Mouse (Mus musculus) forebrain, postnatal 0 days (tissue): ENCODE results near the gene Gm20661. TPM values are rescaled to one million over a fixed set of nuclear protein-coding genes. Genes with fewer than 3 reads are reported as not detected.

Source experiments
- ATAC-seq: fragments of 200-750 bp; cut with Nextera tagmentation; 2 replicates; pipeline ENCODE4 v1.8.0; 2017; ENCODE audit warnings: mild to moderate bottlenecking, moderate library complexity
- DNase-seq: peaks from one replicate; pipeline ENCODE4 v3.0.0-alpha.2; 2015
- H3K27ac ChIP-seq: fragments of 300-500 bp; sonication (generic); 2 replicates; pipeline ENCODE4 v1.5.1; 2014; ENCODE audit warnings: low read depth, mild to moderate bottlenecking, antibody characterized with exemption, low read length, moderate library complexity, mixed read lengths
- H3K27me3 ChIP-seq: fragments of 300-500 bp; sonication (generic); 2 replicates; pipeline ENCODE4 v1.6.1; 2014; ENCODE audit warnings: mild to moderate bottlenecking, low read length, mixed read lengths; ENCODE audit not compliant: insufficient read depth
- H3K36me3 ChIP-seq: fragments of 300-500 bp; sonication (generic); 2 replicates; pipeline ENCODE4 v1.6.1; 2014; ENCODE audit warnings: mild to moderate bottlenecking, moderate library complexity; ENCODE audit not compliant: insufficient read depth
- H3K4me1 ChIP-seq: fragments of 300-500 bp; sonication (generic); 2 replicates; pipeline ENCODE4 v1.6.1; 2014; ENCODE audit warnings: antibody characterized with exemption; ENCODE audit not compliant: insufficient read depth
- H3K4me2 ChIP-seq: fragments of 300-500 bp; sonication (generic); 2 replicates; pipeline ENCODE4 v1.6.1; 2014; ENCODE audit warnings: low read depth, mild to moderate bottlenecking, moderate library complexity
- H3K4me3 ChIP-seq: fragments of 300-500 bp; sonication (generic); 2 replicates; pipeline ENCODE4 v1.5.1; 2014; ENCODE audit warnings: low read depth, low read length, mixed read lengths
- H3K9ac ChIP-seq: fragments of 300-500 bp; sonication (generic); 2 replicates; pipeline ENCODE4 v1.6.1; 2014; ENCODE audit warnings: mild to moderate bottlenecking
- H3K9me3 ChIP-seq: fragments of 300-500 bp; sonication (generic); 2 replicates; pipeline ENCODE4 v1.6.1; 2016; ENCODE audit warnings: low read length
- CTCF ChIP-seq: sonication (generic); IDR thresholded peaks from 2 replicates; pipeline ENCODE4 v1.5.1; 2016; ENCODE audit warnings: antibody characterized with exemption, control low read depth, low read depth
- WGBS: fragments of 180-500 bp; shearing (Covaris S2); extraction: QIAGEN DNeasy Blood & Tissue Kit; methylation state at CpG from one replicate; pipeline ENCODE4 v1.1.7; 2014; 5-methylcytosine and 5-hydroxymethylcytosine counted together
- polyA plus RNA-seq: library from polyadenylated mRNA; unstranded; fragments of >200 nt; fragmentation: Nextera tagmentation; extraction: Ambion mirVana; gene quantifications from 2 replicates; pipeline ENCODE4 v1.2.1, GENCODE M21; 2015
- total RNA-seq: library from RNA; depleted of rRNA; stranded (reverse); fragments of >200 nt; gene quantifications from 2 replicates; pipeline ENCODE4 v1.2.3, GENCODE M21; 2014

The Gm20661 gene
- total and polyA plus RNA-seq, 2 experiments from 2014 or later = 0.12 TPM; not detected in 1

- Histone ChIP-seq H3K27ac (peak within 1 kb of the TSS; percentile 58; the same call in 1 of the 2 replicates), H3K36me3 (no peaks in the 10 kb centered on the region), H3K9ac (peak within 1 kb of the TSS; percentile 55), H3K9me3 (no peaks in the 10 kb centered on the region), H3K4me1 (peaks cover 5% of the 10 kb centered on the region; the same call in 1 of the 2 replicates), H3K4me3 (peak within 1 kb of the TSS; percentile 64), H3K27me3 (no peaks in the 10 kb centered on the region), H3K4me2 (peak within 1 kb of the TSS; percentile 91)
- DNase-seq = peak; percentile 73
- ATAC-seq = peak; percentile 79
- TF ChIP-seq CTCF = peak; percentile 30
- WGBS = 2% methylated on average over 52 of the region's 58 CpGs
Observed at GRCm38 (mm10) chr9:107985131-107986119, 2.6 kb downstream of the Gm20661 start, which contains the start of gene Inka1. Gene Inka1, minus strand, starts transcription at chr9:107985879.

DNA sequence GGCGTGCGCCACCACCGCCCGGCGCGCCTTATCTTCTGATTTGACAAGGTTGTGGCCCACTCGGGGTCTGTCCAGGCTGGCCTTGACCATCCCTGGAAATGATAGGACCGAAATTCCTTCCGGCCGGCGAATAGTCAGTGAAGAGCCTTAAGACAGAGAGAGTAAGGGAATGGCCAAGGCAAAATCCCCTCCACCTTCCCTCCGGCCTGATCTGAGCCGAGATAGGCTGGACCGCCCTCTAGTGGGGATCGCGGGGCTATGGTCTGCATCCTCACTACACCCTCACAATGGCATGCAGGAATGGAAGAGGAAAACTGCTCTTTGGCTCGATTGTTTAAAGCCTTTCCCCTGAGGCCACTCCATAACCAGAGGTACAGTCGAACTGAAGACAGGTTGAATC is 3.5 kb downstream of the Gm20661 start:
- no peak overlapping the region for H3K9ac ChIP-seq
- peaks cover 5% of the 10 kb centered on the region; the same call in 1 of the 2 replicates for H3K4me1 ChIP-seq
- TF ChIP-seq CTCF = peak; percentile 91
- peak; percentile 79 for ATAC-seq
- H3K9me3 ChIP-seq = no peaks in the 10 kb centered on the region
- no peak overlapping the region for H3K27ac ChIP-seq
- H3K4me3 ChIP-seq = no peak overlapping the region
- no peaks in the 10 kb centered on the region for H3K36me3 ChIP-seq
- H3K4me2 ChIP-seq = peak overlapping the region; percentile 91
- H3K27me3 ChIP-seq = no peaks in the 10 kb centered on the region
- DNase-seq = peak; percentile 80
- 5% methylated on average over 18 of the region's 18 CpGs for WGBS

DNA sequence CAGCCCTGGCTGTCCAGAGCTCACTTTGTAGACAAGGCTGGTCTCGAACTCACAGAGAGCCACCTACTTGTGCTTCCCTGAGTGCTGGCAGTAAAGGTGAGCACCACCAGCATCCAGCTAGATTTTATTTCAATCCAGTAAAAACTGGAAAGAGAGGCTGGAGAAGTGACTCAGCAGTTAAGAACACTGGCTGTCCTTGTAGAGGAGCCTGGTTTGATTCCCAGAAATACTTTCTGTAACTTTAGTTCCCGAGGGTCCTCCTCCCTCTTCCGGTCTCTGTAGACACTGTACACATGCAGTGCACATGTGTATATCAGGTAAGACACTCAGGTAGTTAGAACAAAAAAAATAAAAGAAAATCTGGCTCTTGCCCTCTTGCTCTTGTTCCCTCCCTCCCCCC is 5.1 kb downstream of the Gm20661 start:
- WGBS = 79% methylated on average over 3 of the region's 3 CpGs
- no peak for TF ChIP-seq CTCF
- ATAC-seq = no peak

GRCm38 (mm10) chr9:107992197-107992596 is 9.3 kb downstream of the Gm20661 start, which contains the start of gene Cdhr4:
Gene Cdhr4, plus strand, starts transcription at chr9:107992497.
- H3K27me3 ChIP-seq = no peaks in the 10 kb centered on the region
- H3K27ac ChIP-seq = no peak within 1 kb of the TSS
- H3K9me3 ChIP-seq = no peaks in the 10 kb centered on the region
- no peak for TF ChIP-seq CTCF
- H3K9ac ChIP-seq = no peak within 1 kb of the TSS
- H3K4me1 ChIP-seq = no peaks in the 10 kb centered on the region
- no peak for DNase-seq
- no peaks in the 10 kb centered on the region for H3K36me3 ChIP-seq
- no peak for ATAC-seq
- H3K4me3 ChIP-seq = no peak within 1 kb of the TSS
- 70% methylated on average over 2 of the region's 2 CpGs for WGBS
- H3K4me2 ChIP-seq = no peak within 1 kb of the TSS

More for the DNA sequence above, 5.1 kb downstream of the Gm20661 start:
- no peaks in the 10 kb centered on the region for H3K9me3 ChIP-seq
- no peak overlapping the region for H3K4me3 ChIP-seq
- H3K36me3 ChIP-seq = no peaks in the 10 kb centered on the region
- DNase-seq = no peak
- H3K9ac ChIP-seq = no peak overlapping the region
- no peaks in the 10 kb centered on the region for H3K27me3 ChIP-seq
- H3K4me2 ChIP-seq = no peak overlapping the region
- no peak overlapping the region for H3K27ac ChIP-seq
- peaks cover 2% of the 10 kb centered on the region; the same call in 1 of the 2 replicates for H3K4me1 ChIP-seq

GRCm38 (mm10) chr9:107993013-107993412 is 10.2 kb downstream of the Gm20661 start:
- TF ChIP-seq CTCF = no peak
- Histone ChIP-seq H3K9me3 (no peaks in the 10 kb centered on the region), H3K4me2 (no peak overlapping the region), H3K4me1 (no peaks in the 10 kb centered on the region), H3K27me3 (no peaks in the 10 kb centered on the region), H3K27ac (no peak overlapping the region), H3K4me3 (no peak overlapping the region), H3K9ac (no peak overlapping the region), H3K36me3 (no peaks in the 10 kb centered on the region)
- DNase-seq (no peak), ATAC-seq (no peak)
- 77% methylated on average over 11 of the region's 11 CpGs for WGBS

DNA sequence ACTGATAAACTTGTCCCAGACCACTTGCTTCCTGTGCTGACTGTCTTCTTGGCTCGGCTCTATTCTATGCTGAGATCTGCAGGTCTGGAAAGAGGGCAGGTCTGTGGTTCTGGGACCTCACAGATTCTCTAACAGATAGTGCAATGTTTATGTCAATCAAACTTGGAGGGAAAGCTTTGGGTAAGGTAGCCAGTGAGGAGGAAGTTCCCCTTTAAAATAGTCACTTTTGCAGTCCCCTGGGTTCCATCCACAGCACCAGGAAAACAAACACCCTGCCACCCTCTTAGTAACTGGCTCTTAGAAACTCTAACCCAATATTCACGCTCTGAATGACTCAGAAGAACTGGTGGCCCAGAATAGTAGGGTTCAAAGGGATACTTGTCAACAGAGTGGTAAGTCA is 11.6 kb downstream of the Gm20661 start:
- 78% methylated on average over 2 of the region's 2 CpGs for WGBS
- H3K27ac ChIP-seq = no peak overlapping the region
- H3K4me3 ChIP-seq = no peak overlapping the region
- DNase-seq (no peak), ATAC-seq (no peak)
- H3K4me2 ChIP-seq = no peak overlapping the region
- no peaks in the 10 kb centered on the region for H3K4me1 ChIP-seq
- H3K9me3 ChIP-seq = no peaks in the 10 kb centered on the region
- H3K9ac ChIP-seq = no peak overlapping the region
- no peak for TF ChIP-seq CTCF
- H3K27me3 ChIP-seq = no peaks in the 10 kb centered on the region
- no peaks in the 10 kb centered on the region for H3K36me3 ChIP-seq

- no peak for ATAC-seq
- H3K27me3 ChIP-seq = no peaks in the 10 kb centered on the region
- no peaks in the 10 kb centered on the region for H3K36me3 ChIP-seq
- no peaks in the 10 kb centered on the region for H3K9me3 ChIP-seq
- WGBS = 93% methylated on average over 21 of the region's 21 CpGs
- H3K4me3 ChIP-seq = no peak overlapping the region
- H3K4me2 ChIP-seq = no peak overlapping the region
- no peak for DNase-seq
- no peak overlapping the region for H3K27ac ChIP-seq
- H3K9ac ChIP-seq = no peak overlapping the region
- no peak for TF ChIP-seq CTCF
- no peaks in the 10 kb centered on the region for H3K4me1 ChIP-seq
Observed at GRCm38 (mm10) chr9:107995513-107995912, 12.7 kb downstream of the Gm20661 start.
